Mouse (Mus musculus): ENCODE data around the gene Ociad1. TPM values are rescaled to one million over a fixed set of nuclear protein-coding genes. Genes with fewer than 3 reads are reported as not detected.
"Not testable (repeated sequence)": the region's sequence is repeated elsewhere in the genome, so short reads cannot be mapped to it uniquely, and the experiment has no call there.

Gene Ociad1
- total and polyA plus RNA-seq, 2 experiments = 50.3 to 68.1 TPM

DNA sequence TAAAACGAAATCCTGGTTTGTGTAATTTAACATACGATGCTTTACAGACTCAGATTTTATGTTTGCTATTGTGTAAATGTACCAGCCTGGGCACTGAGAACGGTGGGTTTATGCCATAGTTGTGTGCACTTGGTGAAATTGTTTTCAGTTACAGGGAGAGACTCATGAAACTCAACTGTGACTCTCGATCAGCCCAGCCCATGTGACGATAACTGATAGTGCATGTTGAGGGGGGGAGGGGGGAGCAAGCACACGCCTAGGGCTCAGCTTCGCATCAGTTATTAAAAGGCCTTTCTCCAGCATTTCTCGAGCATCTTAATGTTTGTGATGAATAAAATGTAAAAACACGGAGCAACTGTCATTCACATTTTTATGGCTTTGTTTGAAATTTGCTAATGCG lies 21.0 kb downstream of the Ociad1 start:
- DNase-seq (ENCODE audit: extremely low read depth, low read depth, low spot score) = no peak
- Histone ChIP-seq H3K4me1 (ENCODE audit: control insufficient read depth, insufficient read depth, low read length) (no peaks in the 10 kb centered on the region), H3K9ac (ENCODE audit: low read depth, low read length) (no peak overlapping the region), H3K79me2 (ENCODE audit: control insufficient read depth, insufficient read depth, low read length) (no peaks in the 10 kb centered on the region), H3K27me3 (ENCODE audit: control insufficient read depth, insufficient read depth, low read length) (no peaks in the 10 kb centered on the region), H3K36me3 (ENCODE audit: control insufficient read depth, insufficient read depth, low read length) (peaks cover 59% of the 10 kb centered on the region), H3K27ac (replicated peaks; ENCODE audit: insufficient read depth, low read depth, low read length) (no peak overlapping the region), H3K4me3 (ENCODE audit: insufficient read depth, low read depth, low read length) (no peak overlapping the region)
- no peak for TF ChIP-seq POLR2A (IDR thresholded peaks at IDR 0.05; ENCODE audit: extremely low read depth, insufficient read depth, low read length)
- no peak for TF ChIP-seq CTCF (IDR thresholded peaks at IDR 0.05; ENCODE audit: low read depth, low read length)
- 94% methylated on average over 10 of the region's 10 CpGs for WGBS

DNA sequence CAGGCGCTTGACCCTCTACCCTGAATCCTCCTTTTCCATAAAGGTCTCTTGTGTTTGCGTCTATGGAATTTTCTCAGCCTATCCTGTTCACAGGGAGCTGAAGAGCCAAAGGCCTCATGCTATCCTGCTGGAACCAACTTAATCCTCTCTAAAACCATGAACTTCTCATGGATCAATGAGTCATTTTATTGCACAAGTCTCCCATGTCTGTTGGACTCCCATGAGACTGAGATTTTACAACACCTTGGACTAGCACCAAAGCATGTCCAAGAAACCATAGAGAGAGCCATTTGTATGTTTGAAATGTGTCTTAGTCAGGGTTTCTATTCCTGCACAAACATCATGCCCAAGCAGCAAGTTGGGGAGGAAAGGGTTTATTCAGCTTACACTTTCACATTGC lies 22.1 kb downstream of the Ociad1 start:
- 78% methylated on average over 2 of the region's 2 CpGs for WGBS
- peak; percentile 69 for DNase-seq (ENCODE audit: extremely low read depth, low read depth, low spot score)
- no peaks in the 10 kb centered on the region for H3K79me2 ChIP-seq (ENCODE audit: control insufficient read depth, insufficient read depth, low read length)
- H3K4me3 ChIP-seq (ENCODE audit: insufficient read depth, low read depth, low read length) = no peak overlapping the region
- H3K27ac ChIP-seq (replicated peaks; ENCODE audit: insufficient read depth, low read depth, low read length) = no peak overlapping the region
- peaks cover 50% of the 10 kb centered on the region for H3K36me3 ChIP-seq (ENCODE audit: control insufficient read depth, insufficient read depth, low read length)
- H3K4me1 ChIP-seq (ENCODE audit: control insufficient read depth, insufficient read depth, low read length) = no peaks in the 10 kb centered on the region
- H3K9ac ChIP-seq (ENCODE audit: low read depth, low read length) = no peak overlapping the region
- TF ChIP-seq POLR2A (IDR thresholded peaks at IDR 0.05; ENCODE audit: extremely low read depth, insufficient read depth, low read length) (no peak), CTCF (IDR thresholded peaks at IDR 0.05; ENCODE audit: low read depth, low read length) (no peak)
- H3K27me3 ChIP-seq (ENCODE audit: control insufficient read depth, insufficient read depth, low read length) = no peaks in the 10 kb centered on the region

DNA sequence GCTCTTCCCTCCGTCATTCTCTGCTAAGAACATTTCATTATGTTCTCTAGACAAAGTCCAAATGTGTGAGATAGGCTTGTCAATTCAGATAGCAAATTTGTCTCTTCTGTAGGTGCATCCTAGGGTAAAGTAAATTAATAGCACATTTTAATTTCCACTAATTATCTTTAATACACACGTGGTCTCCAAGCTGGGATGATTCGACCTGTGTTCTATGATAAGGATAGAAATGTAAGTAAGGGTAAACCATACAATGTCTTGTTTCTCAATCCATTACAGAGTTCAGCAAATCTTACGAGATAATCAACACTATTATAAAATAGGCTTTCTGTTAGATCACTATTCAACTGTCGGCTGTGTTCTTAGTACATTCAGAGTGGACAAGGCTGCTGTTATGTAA lies 26.7 kb downstream of the Ociad1 start:
- Histone ChIP-seq H3K36me3 (ENCODE audit: control insufficient read depth, insufficient read depth, low read length) (peaks cover 17% of the 10 kb centered on the region), H3K9ac (ENCODE audit: low read depth, low read length) (no peak overlapping the region), H3K79me2 (ENCODE audit: control insufficient read depth, insufficient read depth, low read length) (no peaks in the 10 kb centered on the region), H3K4me3 (ENCODE audit: insufficient read depth, low read depth, low read length) (no peak overlapping the region), H3K27me3 (ENCODE audit: control insufficient read depth, insufficient read depth, low read length) (no peaks in the 10 kb centered on the region), H3K4me1 (ENCODE audit: control insufficient read depth, insufficient read depth, low read length) (no peaks in the 10 kb centered on the region), H3K27ac (replicated peaks; ENCODE audit: insufficient read depth, low read depth, low read length) (no peak overlapping the region)
- no peak for TF ChIP-seq CTCF (IDR thresholded peaks at IDR 0.05; ENCODE audit: low read depth, low read length)
- TF ChIP-seq POLR2A (IDR thresholded peaks at IDR 0.05; ENCODE audit: extremely low read depth, insufficient read depth, low read length) = no peak
- DNase-seq (ENCODE audit: extremely low read depth, low read depth, low spot score) = no peak
- WGBS = 86% methylated on average over 5 of the region's 5 CpGs

DNA sequence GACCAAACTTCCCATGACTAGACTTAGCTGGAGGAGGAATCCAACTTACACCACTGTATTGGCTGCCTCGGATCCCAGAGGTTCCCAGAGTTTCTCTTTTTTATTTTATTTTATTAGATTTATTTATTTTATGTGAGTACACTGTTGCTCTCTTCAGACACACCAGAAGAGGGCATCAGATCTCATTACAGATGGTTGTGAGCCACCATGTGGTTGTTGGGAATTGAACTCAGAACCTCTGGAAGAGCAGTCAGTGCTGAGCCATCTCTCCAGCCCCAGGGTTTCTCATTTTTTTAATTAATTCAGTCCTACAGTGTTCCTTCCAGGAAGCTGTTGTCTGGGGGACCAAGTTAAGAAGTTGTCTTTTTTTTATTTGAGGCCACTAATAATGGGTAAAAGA lies 30.1 kb downstream of the Ociad1 start:
- DNase-seq (ENCODE audit: extremely low read depth, low read depth, low spot score); H3K79me2 ChIP-seq (ENCODE audit: control insufficient read depth, insufficient read depth, low read length); H3K36me3 ChIP-seq (ENCODE audit: control insufficient read depth, insufficient read depth, low read length); H3K27ac ChIP-seq (replicated peaks; ENCODE audit: insufficient read depth, low read depth, low read length); H3K9ac ChIP-seq (ENCODE audit: low read depth, low read length); H3K4me1 ChIP-seq (ENCODE audit: control insufficient read depth, insufficient read depth, low read length); H3K4me3 ChIP-seq (ENCODE audit: insufficient read depth, low read depth, low read length); H3K27me3 ChIP-seq (ENCODE audit: control insufficient read depth, insufficient read depth, low read length): not testable (repeated sequence)
- 96% methylated on average over 1 of the region's 1 CpGs for whole genome bisulfite sequencing

DNA sequence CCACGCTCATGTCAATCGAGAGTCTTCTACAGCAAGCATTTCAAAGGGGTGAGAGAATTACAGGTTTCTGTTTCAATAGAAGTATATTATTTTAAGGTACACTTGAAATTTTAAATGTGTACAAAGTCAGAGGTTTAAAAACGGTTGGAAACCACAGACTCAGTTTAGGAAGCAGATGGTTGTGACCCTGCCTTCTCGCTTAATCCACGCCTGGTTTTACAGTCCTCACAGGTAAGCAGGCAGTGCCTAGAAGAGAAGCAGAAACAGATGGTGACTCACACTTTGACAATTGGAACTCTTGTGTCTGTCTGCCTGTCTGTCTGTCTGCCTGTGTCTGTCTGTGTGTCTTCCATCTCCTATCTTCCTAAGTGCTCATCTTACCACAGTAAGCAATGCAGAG lies 31.0 kb downstream of the Ociad1 start:
- WGBS = 85% methylated on average over 5 of the region's 5 CpGs
- Histone ChIP-seq H3K27ac (replicated peaks; ENCODE audit: insufficient read depth, low read depth, low read length) (no peak overlapping the region), H3K27me3 (ENCODE audit: control insufficient read depth, insufficient read depth, low read length) (no peaks in the 10 kb centered on the region), H3K4me3 (ENCODE audit: insufficient read depth, low read depth, low read length) (no peak overlapping the region), H3K4me1 (ENCODE audit: control insufficient read depth, insufficient read depth, low read length) (no peaks in the 10 kb centered on the region), H3K9ac (ENCODE audit: low read depth, low read length) (no peak overlapping the region), H3K79me2 (ENCODE audit: control insufficient read depth, insufficient read depth, low read length) (no peaks in the 10 kb centered on the region), H3K36me3 (ENCODE audit: control insufficient read depth, insufficient read depth, low read length) (peaks cover 6% of the 10 kb centered on the region)
- TF ChIP-seq POLR2A (IDR thresholded peaks at IDR 0.05; ENCODE audit: extremely low read depth, insufficient read depth, low read length) = no peak
- TF ChIP-seq CTCF (IDR thresholded peaks at IDR 0.05; ENCODE audit: low read depth, low read length) = no peak
- no peak for DNase-seq (ENCODE audit: extremely low read depth, low read depth, low spot score)

DNA sequence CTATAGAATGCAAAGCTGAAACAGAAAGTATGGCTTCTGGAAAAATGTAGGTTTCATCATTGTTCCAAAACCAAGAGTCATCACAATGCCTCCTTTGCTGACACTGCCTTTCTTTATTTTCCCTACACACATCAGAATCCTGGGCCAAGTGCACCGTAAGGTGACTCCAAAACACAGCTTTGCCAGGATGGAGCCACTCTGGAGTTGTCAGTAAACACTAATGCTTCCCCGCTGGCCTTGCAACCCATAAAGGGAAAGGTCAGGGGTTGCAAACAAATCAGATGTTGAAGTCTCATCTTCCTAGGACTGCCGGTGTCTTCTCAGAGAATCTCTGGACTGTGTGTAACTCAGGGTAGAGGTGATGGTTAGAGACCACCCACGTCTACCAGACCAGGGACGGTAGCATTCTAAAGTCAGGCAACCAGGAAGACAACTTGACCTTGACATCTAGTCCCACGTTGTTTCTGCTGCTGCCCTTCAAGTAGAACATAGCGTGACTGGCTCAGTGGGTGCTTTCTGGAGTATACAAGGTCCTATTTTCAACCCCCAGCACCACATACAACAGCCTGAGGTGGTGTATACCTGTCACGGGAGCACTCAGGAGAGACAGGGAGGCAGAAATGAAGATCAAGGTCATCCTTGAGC lies 32.1 kb downstream of the Ociad1 start:
- no peak for DNase-seq (ENCODE audit: extremely low read depth, low read depth, low spot score)
- Histone ChIP-seq H3K27me3 (ENCODE audit: control insufficient read depth, insufficient read depth, low read length) (no peaks in the 10 kb centered on the region), H3K9ac (ENCODE audit: low read depth, low read length) (no peak overlapping the region), H3K27ac (replicated peaks; ENCODE audit: insufficient read depth, low read depth, low read length) (no peak overlapping the region), H3K79me2 (ENCODE audit: control insufficient read depth, insufficient read depth, low read length) (no peaks in the 10 kb centered on the region), H3K36me3 (ENCODE audit: control insufficient read depth, insufficient read depth, low read length) (peaks cover 7% of the 10 kb centered on the region), H3K4me1 (ENCODE audit: control insufficient read depth, insufficient read depth, low read length) (no peaks in the 10 kb centered on the region), H3K4me3 (ENCODE audit: insufficient read depth, low read depth, low read length) (no peak overlapping the region)
- WGBS = 65% methylated on average over 8 of the region's 8 CpGs
- TF ChIP-seq POLR2A (IDR thresholded peaks at IDR 0.05; ENCODE audit: extremely low read depth, insufficient read depth, low read length) (no peak), CTCF (IDR thresholded peaks at IDR 0.05; ENCODE audit: low read depth, low read length) (no peak)

Data from liver, adult 2 months (tissue).